Mouse (Mus musculus) kidney, adult 2 months (tissue): ENCODE measurements around the gene Slc50a1.

Experiments used
- CTCF ChIP-seq: fragments of 200-500 bp; conservative IDR thresholded peaks from 2 replicates; pipeline ENCODE4 v1.5.1; 2011; ENCODE audit warnings: low read depth, mild to moderate bottlenecking, control low read depth, low read length, moderate library complexity, mixed read lengths; ENCODE audit not compliant: insufficient read depth, insufficient read length
- POLR2A ChIP-seq: fragments of 200-500 bp; IDR thresholded peaks from one replicate; pipeline ENCODE4 v1.6.1; 2011; ENCODE audit warnings: low read depth, low read length, control low read depth

- TF ChIP-seq CTCF = no peak
- TF ChIP-seq POLR2A = no peak
Measured at GRCm38 (mm10) chr3:89236516-89236915, 33.9 kb downstream of the Slc50a1 start.
